Mouse (Mus musculus) spleen, postnatal 4 days (tissue): Measurements from ENCODE around the gene Mamdc4.
"Not testable (repeated sequence)": the region's sequence is repeated elsewhere in the genome, so short reads cannot be mapped to it uniquely, and the experiment has no call there.

Experiments
- DNase-seq, 2 experiments: peaks; one replicate each; pipeline ENCODE4 v3.0.0; 2022; ENCODE audit warnings: low spot score in 2 of 2

Mamdc4 gene

GRCm38 (mm10) chr2:25560551-25560950 is 14.1 kb downstream of the Mamdc4 start:
- no peak for DNase-seq

- no peak for DNase-seq
These were observed 15.9 kb downstream of the Mamdc4 start for GRCm38 (mm10) chr2:25558774-25559173.

GRCm38 (mm10) chr2:25557964-25558360 is 16.7 kb downstream of the Mamdc4 start:
- no peak for DNase-seq

GRCm38 (mm10) chr2:25557221-25557963 is 17.3 kb downstream of the Mamdc4 start, which contains the start of gene Edf1:
Gene Edf1 (plus strand): TSS chr2:25557847.
- peak; percentile 93 to 96 for DNase-seq

GRCm38 (mm10) chr2:25556296-25556695 is 18.3 kb downstream of the Mamdc4 start:
- DNase-seq: no peak

GRCm38 (mm10) chr2:25555479-25555878 is 19.2 kb downstream of the Mamdc4 start:
- not testable (repeated sequence) for DNase-seq

- not testable (repeated sequence) for DNase-seq
These were observed 21.4 kb downstream of the Mamdc4 start for GRCm38 (mm10) chr2:25553171-25553786.

- peak in 1 of 2 experiments; percentile 65 for DNase-seq
These were observed 23.5 kb downstream of the Mamdc4 start for GRCm38 (mm10) chr2:25551186-25551585.

GRCm38 (mm10) chr2:25549021-25549991 is 25.3 kb downstream of the Mamdc4 start:
- peak in 1 of 2 experiments; percentile 57 for DNase-seq

- DNase-seq: peak; percentile 98
These were observed 27.7 kb downstream of the Mamdc4 start, which contains the start of gene Traf2 for GRCm38 (mm10) chr2:25546811-25547491. Gene Traf2 (minus strand): TSS chr2:25546940.

GRCm38 (mm10) chr2:25545996-25546810 is 28.4 kb downstream of the Mamdc4 start:
- no peak for DNase-seq

- peak in 1 of 2 experiments; percentile 57 for DNase-seq
These were observed 32.8 kb downstream of the Mamdc4 start for GRCm38 (mm10) chr2:25541644-25542367.

GRCm38 (mm10) chr2:25540541-25540948 is 34.1 kb downstream of the Mamdc4 start:
- peak in 1 of 2 experiments; percentile 54 for DNase-seq

- no peak for DNase-seq
These were observed 38.1 kb downstream of the Mamdc4 start for GRCm38 (mm10) chr2:25536531-25536930.

- DNase-seq: no peak
These were observed 39.8 kb downstream of the Mamdc4 start for GRCm38 (mm10) chr2:25534866-25535182.

- peak in 1 of 2 experiments; percentile 38 for DNase-seq
These were observed 40.3 kb downstream of the Mamdc4 start for GRCm38 (mm10) chr2:25534178-25534865.

- no peak for DNase-seq
These were observed 40.9 kb downstream of the Mamdc4 start for GRCm38 (mm10) chr2:25533707-25534106.

- DNase-seq: no peak
These were observed 47.9 kb downstream of the Mamdc4 start for GRCm38 (mm10) chr2:25526510-25527302.
